Mouse (Mus musculus): ENCODE data around the gene Elovl1. TPM values are rescaled to one million over a fixed set of nuclear protein-coding genes. Genes with fewer than 3 reads are reported as not detected.

Gene Elovl1
- total RNA-seq (2012; rRNA removed) (45.9 and 47.1 TPM in 2 replicates), total RNA-seq (2014; rRNA removed) (56.3 and 61.1 TPM in 2 replicates), polyA plus RNA-seq (2012; ENCODE audit: insufficient read length, low read depth) (83.9 and 110 TPM in 2 replicates)

DNA sequence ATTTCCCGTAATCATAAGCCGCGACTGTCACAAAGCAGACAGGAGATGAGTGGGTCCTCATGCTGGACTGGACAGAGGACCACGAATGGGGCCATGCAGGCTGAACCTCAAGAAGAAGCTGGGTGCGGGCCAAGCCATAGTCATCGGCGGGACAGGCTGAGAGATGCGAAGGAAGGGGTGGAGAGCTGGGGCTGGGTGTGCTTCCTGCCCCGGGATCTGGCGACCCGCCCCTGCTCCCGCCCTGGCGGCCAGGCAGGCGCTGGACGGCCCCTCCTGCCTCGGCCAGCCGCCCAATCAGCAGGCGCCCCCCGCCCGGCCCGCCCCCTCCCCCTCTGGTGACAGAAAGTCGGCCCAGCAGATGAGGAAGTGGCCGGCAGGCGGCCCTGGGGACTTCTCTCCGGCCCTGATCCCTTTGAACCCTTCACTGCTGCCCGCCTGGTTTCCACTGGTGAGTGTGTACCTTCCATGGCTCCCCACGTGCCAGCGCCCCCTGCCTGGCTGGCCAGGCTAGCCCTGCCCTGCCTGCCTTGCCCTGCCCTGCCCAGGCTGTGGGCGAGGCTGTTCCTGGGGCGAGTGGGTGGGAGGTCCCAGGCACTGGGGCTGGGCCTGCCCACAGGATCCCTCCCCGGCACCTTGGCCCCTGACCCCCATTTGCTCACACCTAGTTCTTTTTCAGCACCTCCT is at the start of gene Elovl1:
Gene Elovl1 (plus strand): TSS at position 326 of the 684 bp plus-strand sequence.
- DNase-seq (ENCODE audit: extremely low read depth): peak; percentile 85
- Histone ChIP-seq H3K36me3 (replicated peaks in 1 of 2; ENCODE audit: control insufficient read depth in 1 of 2, insufficient read depth in 1 of 2, low read length in 1 of 2) (peaks cover 28 to 37% of the 10 kb centered on the region in 2 experiments), H3K9ac (ENCODE audit: insufficient read depth, low read depth) (peak within 1 kb of the TSS; percentile 77), H3K27me3 (replicated peaks) (no peaks in the 10 kb centered on the region), H3K27ac (ENCODE audit: insufficient read depth, low read depth) (peak within 1 kb of the TSS; percentile 55), H3K79me2 (replicated peaks; ENCODE audit: control insufficient read depth, extremely low read depth, insufficient read depth, poor library complexity, severe bottlenecking) (peaks cover 24% of the 10 kb centered on the region), H3K4me3 (replicated peaks in 1 of 3; ENCODE audit: low read depth in 2 of 3, low read length in 2 of 3, poor library complexity in 1 of 3) (peak within 1 kb of the TSS; percentile 75 to 92 (median 91)), H3K4me2 (ENCODE audit: insufficient read depth, low read depth, poor library complexity, severe bottlenecking) (peak within 1 kb of the TSS; percentile 91), H3K4me1 (ENCODE audit: control insufficient read depth in 1 of 2, insufficient read depth in 2 of 2) (peaks cover 13 to 37% of the 10 kb centered on the region in 2 experiments), H3K9me3 (replicated peaks; ENCODE audit: low read length) (no peaks in the 10 kb centered on the region)
- dilution Hi-C loops (cut with MboI; ENCODE audit: extremely low pct_ligation_motif_present, extremely low pct_unique_long_range_greater_than_20kb, low sequenced_read_pairs): no loop called here
- TF ChIP-seq SMC3 (IDR thresholded peaks at IDR 0.05; ENCODE audit: low read depth, low read length) (no peak), MAZ (IDR thresholded peaks at IDR 0.05; ENCODE audit: low read depth, low read length) (peak; percentile 74; the same call in 1 of the 2 replicates), POLR2A (IDR thresholded peaks at IDR 0.05; ENCODE audit: low read depth, low read length) (peak; percentile 81), MEF2A (IDR thresholded peaks at IDR 0.05; ENCODE audit: borderline replicate concordance, low read depth, low read length) (no peak), ZC3H11A (IDR thresholded peaks at IDR 0.05; ENCODE audit: low read depth, low read length) (no peak), POLR2AphosphoS2 (IDR thresholded peaks at IDR 0.05; ENCODE audit: low read depth, low read length) (no peak), EP300 (IDR thresholded peaks at IDR 0.05; ENCODE audit: low read length) (no peak), RAD21 (IDR thresholded peaks at IDR 0.05; ENCODE audit: low read depth, low read length) (no peak), MXI1 (IDR thresholded peaks at IDR 0.05; ENCODE audit: low read depth, low read length) (peak; percentile 23; the same call in 1 of the 2 replicates), MAX (IDR thresholded peaks at IDR 0.05; ENCODE audit: low read length) (0 out of 2 replicates have a peak, but pooled peaks have one; percentile 8), ZNF384 (IDR thresholded peaks at IDR 0.05; ENCODE audit: low read depth, low read length) (no peak), NRF1 (IDR thresholded peaks at IDR 0.05; ENCODE audit: low read depth, low read length) (peak; percentile 38), USF2 (conservative IDR thresholded peaks at IDR 0.05; ENCODE audit: low read depth, low read length) (no peak), MAFK (IDR thresholded peaks at IDR 0.05; ENCODE audit: insufficient replicate concordance, low read length) (no peak), GABPA (IDR thresholded peaks at IDR 0.05; ENCODE audit: insufficient replicate concordance, low read depth, low read length) (no peak), ELF1 (IDR thresholded peaks at IDR 0.05; ENCODE audit: low read depth, low read length) (peak; percentile 87), E2F4 (IDR thresholded peaks at IDR 0.05; ENCODE audit: insufficient replicate concordance, low read depth, low read length) (no peak), ETS1 (conservative IDR thresholded peaks at IDR 0.05; ENCODE audit: low read depth, low read length) (no peak), IRF4 (IDR thresholded peaks at IDR 0.05; ENCODE audit: low read depth, low read length) (no peak), NELFE (IDR thresholded peaks at IDR 0.05; ENCODE audit: low read depth, low read length) (peak; percentile 72), KAT2A (IDR thresholded peaks at IDR 0.05; ENCODE audit: insufficient replicate concordance, low read length) (no peak), JUND (conservative IDR thresholded peaks at IDR 0.05; ENCODE audit: low read depth, low read length) (no peak), CHD2 (IDR thresholded peaks at IDR 0.05; ENCODE audit: low read length) (no peak), BHLHE40 (IDR thresholded peaks at IDR 0.05; ENCODE audit: low read depth, low read length) (peak; percentile 59), TCF12 (IDR thresholded peaks at IDR 0.05; ENCODE audit: low read depth, low read length) (no peak; the same call in 1 of the 2 replicates), PAX5 (IDR thresholded peaks at IDR 0.05; ENCODE audit: low read length) (no peak), MYC (IDR thresholded peaks at IDR 0.05; ENCODE audit: low read depth, low read length) (no peak), SIN3A (IDR thresholded peaks at IDR 0.05; ENCODE audit: low read length) (no peak; the same call in 1 of the 2 replicates), CTCF (conservative IDR thresholded peaks at IDR 0.05 in 1 of 2, IDR thresholded peaks at IDR 0.05 in 1 of 2; ENCODE audit: low read depth in 2 of 2, low read length in 2 of 2) (no peak; a peak in 1 of 4 replicates), ZKSCAN1 (IDR thresholded peaks at IDR 0.05; ENCODE audit: borderline replicate concordance, low read depth, low read length) (no peak), UBTF (IDR thresholded peaks at IDR 0.05; ENCODE audit: low read depth, low read length) (0 out of 2 replicates have a peak, but pooled peaks have one; percentile 33), JUN (IDR thresholded peaks at IDR 0.05; ENCODE audit: insufficient read depth, low read depth, low read length) (no peak), RCOR1 (conservative IDR thresholded peaks at IDR 0.05; ENCODE audit: low read depth, low read length) (no peak), USF1 (IDR thresholded peaks at IDR 0.05; ENCODE audit: low read depth, low read length) (no peak), ZMIZ1 (IDR thresholded peaks at IDR 0.05; ENCODE audit: low read depth, low read length) (0 out of 2 replicates have a peak, but pooled peaks have one; percentile 6), CHD1 (IDR thresholded peaks at IDR 0.05; ENCODE audit: low read depth, low read length) (no peak), HCFC1 (IDR thresholded peaks at IDR 0.05; ENCODE audit: low read depth, low read length) (peak; percentile 32; the same call in 1 of the 2 replicates), TBP (conservative IDR thresholded peaks at IDR 0.05; ENCODE audit: low read depth, low read length) (0 out of 2 replicates have a peak, but pooled peaks have one; percentile 29)
- in situ Hi-C loops (cut with MboI; ENCODE audit: low pct_ligation_motif_present, low pct_unique_long_range_greater_than_20kb, low sequenced_read_pairs): no loop called here
